Mouse (Mus musculus): ENCODE measurements at regions not wholly inside any gene's neighbourhood (a gene's known extent, or its start where the extent isn't known, plus 50 kb on each side); places are given as distances from the start of the nearest gene placed in this dataset.
A peak's percentile ranks its signal among the peaks of the same experiment; 100 is the strongest.
"Not testable (repeated sequence)": the region's sequence is repeated elsewhere in the genome, so short reads cannot be mapped to it uniquely, and the experiment has no call there.

DNA sequence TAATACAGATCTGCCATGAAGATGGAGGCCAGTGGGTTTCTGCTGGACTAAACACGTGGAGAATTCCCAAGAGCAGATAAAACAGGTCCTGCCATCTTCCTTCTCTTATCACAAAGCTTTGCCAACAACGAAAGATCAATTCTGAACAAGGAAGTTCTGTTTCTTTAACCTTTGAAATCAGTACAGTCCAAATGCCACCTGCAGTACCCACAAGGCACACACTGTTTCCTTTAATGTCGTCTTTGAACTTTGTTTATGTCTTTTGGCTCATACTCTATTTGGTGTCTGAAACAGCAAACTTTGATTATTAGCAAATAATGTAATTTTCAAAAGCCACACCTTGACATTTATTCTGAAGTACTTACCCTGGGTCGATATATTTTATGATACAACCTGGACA is 536.5 kb downstream of the Bckdhb start:
- DNase-seq: no peak
- Histone ChIP-seq H3K4me3 (no peak overlapping the region), H3K27ac (no peak overlapping the region)
- TF ChIP-seq CTCF (IDR thresholded peaks at IDR 0.05): no peak
- intact Hi-C loops (cut with DNase I): no loop called here

DNA sequence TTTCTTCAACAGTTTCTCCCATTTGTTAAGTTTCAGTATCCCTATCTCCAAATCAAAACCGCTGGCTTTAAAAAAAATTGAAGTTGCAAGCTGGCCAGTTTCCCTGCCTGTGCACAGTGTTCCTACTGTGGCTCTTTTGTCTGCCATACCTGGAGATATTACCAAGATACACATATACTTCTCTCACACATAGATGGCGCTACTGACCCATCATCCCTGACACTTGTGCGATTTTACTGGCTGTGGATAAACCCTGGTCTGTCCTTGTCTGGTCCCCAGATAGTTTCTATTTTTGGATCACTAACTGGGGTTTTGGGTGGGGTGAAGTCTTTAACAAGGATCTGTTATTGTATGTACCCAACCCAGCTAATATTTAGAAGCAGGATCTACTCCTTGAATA is 541.8 kb downstream of the Bckdhb start:
- intact Hi-C loops (cut with DNase I): loop anchor here (5.0 kb wide), 1 partner anchor 861 kb away; the partner anchor contains the start of gene Tent5a
- TF ChIP-seq CTCF (IDR thresholded peaks at IDR 0.05): peak; percentile 51
- peak; percentile 23 for DNase-seq
- H3K4me3 ChIP-seq: no peak overlapping the region
- no peak overlapping the region for H3K27ac ChIP-seq

DNA sequence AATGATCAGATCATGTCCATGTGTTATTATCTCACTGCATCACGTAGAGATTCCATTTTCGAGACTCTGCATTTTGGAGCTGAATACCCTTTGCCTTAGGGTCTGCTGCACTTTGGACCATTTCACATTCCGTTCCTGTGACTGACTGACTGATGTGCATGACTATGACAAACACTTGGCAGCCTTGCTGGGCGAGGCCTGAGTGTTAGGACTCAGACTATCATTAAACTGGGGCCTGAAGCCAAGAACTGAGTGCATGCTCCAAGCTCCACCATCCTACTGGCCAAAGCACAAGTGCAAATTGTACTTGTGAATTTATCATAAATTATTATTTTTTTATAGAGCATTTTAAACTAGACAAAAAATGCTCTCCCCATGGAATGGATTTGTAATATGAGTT is 547.8 kb downstream of the Bckdhb start:
- intact Hi-C loops (cut with DNase I): no loop called here
- H3K27ac ChIP-seq: no peak overlapping the region
- DNase-seq: peak; percentile 68
- TF ChIP-seq CTCF (IDR thresholded peaks at IDR 0.05): no peak
- H3K4me3 ChIP-seq: no peak overlapping the region

DNA sequence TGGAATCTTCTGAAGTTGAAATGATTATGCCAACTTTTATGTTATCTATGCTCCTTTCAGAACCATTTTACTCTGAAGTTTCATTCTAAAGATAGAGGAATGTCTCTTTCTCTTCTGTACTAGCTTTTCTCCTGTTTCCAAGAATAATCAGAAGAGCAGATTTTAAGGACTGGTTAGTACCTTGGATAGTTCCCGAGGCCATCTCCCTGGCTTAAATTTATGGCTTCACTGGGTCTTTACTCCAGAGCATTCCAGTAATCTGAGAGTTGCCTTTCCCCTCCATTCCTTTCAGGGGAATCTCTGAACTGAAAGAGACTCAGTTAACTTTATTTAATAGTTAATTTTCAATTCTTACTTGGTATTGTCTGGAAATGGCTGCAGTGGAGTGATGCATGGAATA is 551.0 kb downstream of the Bckdhb start:
- intact Hi-C loops (cut with DNase I): no loop called here
- no peak for TF ChIP-seq CTCF (IDR thresholded peaks at IDR 0.05)
- no peak overlapping the region for H3K27ac ChIP-seq
- H3K4me3 ChIP-seq: no peak overlapping the region
- no peak for DNase-seq

DNA sequence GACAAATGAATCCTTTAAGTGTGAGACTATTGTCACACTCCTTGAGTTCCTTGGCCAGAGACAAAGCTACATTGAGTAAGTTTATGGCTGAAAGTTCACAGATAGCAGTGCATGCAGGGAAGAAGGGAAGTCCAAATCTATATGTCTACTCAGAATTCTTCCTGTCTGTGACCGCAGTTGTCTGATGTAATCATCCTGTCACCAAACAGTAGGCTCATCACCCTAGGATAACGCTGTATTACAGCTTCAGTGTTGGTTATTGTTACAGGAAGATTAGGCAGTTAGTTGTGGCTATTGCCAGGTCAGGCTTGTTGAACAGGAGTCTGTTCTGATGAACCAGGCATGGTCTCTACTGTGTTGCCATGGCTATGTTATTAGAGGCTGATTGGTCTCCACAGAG is 574.6 kb downstream of the Bckdhb start:
- Histone ChIP-seq H3K4me3 (no peak overlapping the region), H3K27ac (no peak overlapping the region)
- no peak for TF ChIP-seq CTCF (IDR thresholded peaks at IDR 0.05)
- intact Hi-C loops (cut with DNase I): no loop called here
- no peak for DNase-seq

DNA sequence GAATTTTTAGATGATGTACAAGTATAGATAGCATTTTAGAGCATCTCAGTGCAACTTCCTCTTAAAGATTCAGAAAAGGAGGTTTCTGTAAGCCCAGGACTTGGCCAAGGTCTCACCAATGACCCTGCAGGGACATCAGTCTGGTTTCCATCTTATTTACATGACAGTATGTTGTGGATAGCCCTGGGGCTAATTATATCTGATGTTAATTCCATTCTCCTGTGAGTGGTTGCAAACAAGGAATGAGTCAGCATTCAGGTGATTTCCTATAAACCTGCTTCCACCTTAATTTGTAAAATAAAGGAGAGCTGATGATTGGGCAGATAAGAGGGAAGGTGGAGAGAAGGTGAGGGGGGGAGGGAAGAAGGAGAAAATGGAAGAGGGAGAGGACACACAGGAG is 578.0 kb downstream of the Bckdhb start:
- DNase-seq; intact Hi-C loops (cut with DNase I); H3K4me3 ChIP-seq; H3K27ac ChIP-seq: not testable (repeated sequence)

DNA sequence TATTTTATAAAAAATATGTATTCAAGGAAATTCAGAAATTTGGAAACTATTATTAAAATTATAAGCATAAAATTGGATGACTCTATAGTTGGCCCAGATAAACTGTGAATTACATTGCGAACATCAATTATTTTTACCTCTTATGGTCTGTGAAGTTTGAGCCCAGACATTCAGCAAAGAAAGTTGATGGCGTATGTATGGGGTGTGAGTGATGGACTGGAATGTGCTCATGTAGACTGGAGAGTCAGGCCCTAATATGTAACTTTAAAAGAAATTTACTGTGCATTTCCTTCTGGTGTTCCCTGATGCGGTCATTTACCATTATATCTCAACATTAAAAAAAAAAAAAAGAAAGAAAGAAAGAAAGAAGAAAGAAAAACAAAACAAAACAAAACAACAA is 592.1 kb downstream of the Bckdhb start:
- DNase-seq: no peak
- no peak for TF ChIP-seq CTCF (IDR thresholded peaks at IDR 0.05)
- intact Hi-C loops (cut with DNase I): no loop called here
- H3K27ac ChIP-seq: no peak overlapping the region
- no peak overlapping the region for H3K4me3 ChIP-seq

DNA sequence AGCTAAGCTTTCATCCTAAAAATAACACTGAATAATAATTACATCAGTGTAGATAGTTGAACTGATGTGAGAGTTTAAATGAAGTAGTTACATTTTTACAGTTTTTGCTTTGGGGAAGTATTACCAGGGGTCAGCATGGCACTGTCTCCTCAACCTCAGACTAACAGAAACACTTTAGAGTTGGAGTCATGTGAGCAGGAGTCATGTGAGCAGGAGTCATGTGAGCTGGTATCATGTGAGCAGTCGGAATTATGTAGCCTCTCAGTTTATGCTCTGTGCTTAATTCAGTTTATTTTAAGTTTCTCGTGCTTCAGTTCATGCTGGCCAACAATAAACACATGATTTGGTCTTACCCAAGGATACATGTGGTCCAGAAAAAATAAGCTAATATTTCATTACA is 620.5 kb downstream of the Bckdhb start:
- intact Hi-C loops (cut with DNase I): no loop called here
- no peak for DNase-seq
- H3K27ac ChIP-seq: no peak overlapping the region
- TF ChIP-seq CTCF (IDR thresholded peaks at IDR 0.05): no peak
- no peak overlapping the region for H3K4me3 ChIP-seq

DNA sequence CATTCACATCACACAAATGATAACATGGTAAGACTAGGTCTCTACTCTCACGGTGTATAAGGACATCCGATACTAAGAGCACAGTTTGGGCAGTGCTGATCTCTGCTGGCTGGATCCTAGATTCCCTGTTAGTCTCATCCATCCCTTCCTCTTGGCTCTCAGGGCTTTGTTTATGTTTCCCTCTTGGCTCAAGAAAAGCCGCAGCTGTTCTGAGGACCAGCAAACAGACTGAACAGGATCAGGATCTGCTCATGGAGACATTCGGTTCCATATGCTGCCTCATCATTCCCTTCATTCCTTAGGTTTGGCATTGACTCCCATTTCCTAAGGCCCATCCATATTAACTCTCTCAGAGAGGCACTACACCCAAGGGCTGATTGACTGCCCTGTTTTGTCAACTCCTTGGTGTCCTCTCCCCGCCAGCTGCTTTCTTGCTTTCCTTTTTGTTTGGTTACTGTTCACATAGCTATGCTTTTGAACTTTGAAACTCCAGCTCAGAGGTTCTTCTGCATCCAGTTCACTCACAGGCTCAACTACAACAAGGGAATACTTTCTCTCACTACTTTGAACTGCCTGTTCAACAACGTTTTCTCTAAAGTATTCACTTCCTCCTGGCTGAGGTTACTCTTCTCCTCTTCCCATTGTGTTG is 623.2 kb downstream of the Bckdhb start:
- H3K27ac ChIP-seq: no peak overlapping the region
- intact Hi-C loops (cut with DNase I): no loop called here
- DNase-seq: no peak
- H3K4me3 ChIP-seq: no peak overlapping the region
- no peak for TF ChIP-seq CTCF (IDR thresholded peaks at IDR 0.05)

DNA sequence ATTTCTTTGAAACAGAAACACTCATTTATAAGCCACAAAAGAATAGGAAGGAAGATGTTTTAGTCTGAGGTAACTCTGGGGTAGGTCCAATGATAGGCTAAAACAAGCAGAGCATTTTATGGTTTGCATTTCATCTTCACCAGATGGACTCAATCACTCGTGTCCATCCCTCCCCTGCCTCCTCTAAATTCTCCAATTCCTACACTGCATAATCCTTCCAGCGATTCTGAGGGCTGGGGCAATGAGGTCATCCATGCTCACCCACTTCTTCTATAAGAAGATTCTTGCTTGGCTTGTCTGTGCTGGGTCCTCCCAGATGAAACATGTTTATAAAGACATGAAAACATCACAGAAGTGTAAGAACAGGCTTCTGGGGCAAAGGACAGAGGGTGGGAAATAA is 630.3 kb downstream of the Bckdhb start:
- H3K27ac ChIP-seq: no peak overlapping the region
- H3K4me3 ChIP-seq: no peak overlapping the region
- intact Hi-C loops (cut with DNase I): no loop called here
- DNase-seq: no peak
- no peak for TF ChIP-seq CTCF (IDR thresholded peaks at IDR 0.05)

DNA sequence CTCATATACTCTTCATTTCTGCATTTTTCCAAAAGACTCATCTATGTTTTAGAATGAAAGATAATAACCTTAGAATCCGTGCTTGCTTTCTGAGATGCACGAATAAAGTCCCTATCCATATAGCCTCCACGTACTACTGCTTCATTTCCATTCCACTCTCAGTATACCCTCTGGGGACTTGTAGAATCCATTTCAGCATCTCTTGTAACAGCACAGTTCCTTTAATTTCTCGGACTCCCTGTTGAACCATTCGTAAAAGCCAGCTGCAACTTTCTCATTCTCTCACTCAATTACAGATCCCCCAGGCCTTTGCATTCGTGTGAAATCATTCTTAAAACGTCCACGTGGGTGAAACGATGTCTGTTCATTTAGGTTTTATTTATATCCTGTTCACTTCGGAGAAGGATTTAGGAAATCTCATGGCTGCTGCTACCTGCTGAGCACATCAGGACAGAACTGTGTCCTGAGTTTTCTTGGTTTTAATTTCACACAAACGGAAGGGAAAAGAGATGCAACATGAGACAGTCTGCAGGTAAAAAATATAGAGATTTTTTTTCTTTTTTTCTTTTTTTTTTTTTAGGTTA is 631.4 kb downstream of the Bckdhb start:
- TF ChIP-seq CTCF (IDR thresholded peaks at IDR 0.05): no peak
- Histone ChIP-seq H3K27ac (no peak overlapping the region), H3K4me3 (no peak overlapping the region)
- no peak for DNase-seq
- intact Hi-C loops (cut with DNase I): no loop called here

DNA sequence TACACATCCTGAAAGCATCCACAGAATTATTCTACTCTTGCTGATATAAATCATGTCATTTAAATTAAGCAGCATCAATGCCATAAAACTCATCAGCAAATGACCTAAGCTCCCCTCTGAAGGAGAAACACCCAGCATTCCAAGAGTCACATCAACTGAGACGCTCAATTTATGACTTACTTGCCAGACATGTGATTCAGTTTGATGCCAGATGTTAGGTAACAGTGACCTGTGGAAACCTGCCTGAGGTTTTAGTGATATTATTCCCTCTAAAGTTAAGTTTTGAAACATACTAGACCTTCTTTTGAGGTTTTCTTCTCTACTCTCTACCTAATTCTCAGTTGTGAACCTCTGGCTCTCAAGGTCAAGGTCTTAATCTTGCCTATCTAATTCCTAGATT is 633.4 kb downstream of the Bckdhb start:
- H3K4me3 ChIP-seq: no peak overlapping the region
- H3K27ac ChIP-seq: no peak overlapping the region
- no peak for TF ChIP-seq CTCF (IDR thresholded peaks at IDR 0.05)
- DNase-seq: no peak
- intact Hi-C loops (cut with DNase I): no loop called here

DNA sequence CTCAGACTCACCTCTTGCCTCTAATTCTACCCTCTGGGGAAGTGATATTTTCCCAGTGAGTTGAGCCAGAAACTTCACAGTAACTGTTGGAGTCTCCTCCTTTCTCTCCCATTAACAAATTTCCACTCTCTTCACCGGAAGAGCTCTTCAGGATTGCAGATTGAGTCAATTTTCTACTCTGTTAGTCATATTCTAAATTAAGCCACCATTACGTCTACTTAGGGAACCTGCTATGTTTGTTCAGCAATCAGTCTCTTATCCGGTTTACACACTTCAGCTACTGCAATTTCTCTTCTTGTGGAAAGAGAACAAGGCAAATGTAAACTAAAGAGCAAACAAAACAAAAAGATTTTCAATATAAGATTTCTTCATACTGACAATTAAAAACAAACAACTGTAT is 644.6 kb downstream of the Bckdhb start:
- Histone ChIP-seq H3K27ac (no peak overlapping the region), H3K4me3 (no peak overlapping the region)
- intact Hi-C loops (cut with DNase I): no loop called here
- no peak for TF ChIP-seq CTCF (IDR thresholded peaks at IDR 0.05)
- no peak for DNase-seq

DNA sequence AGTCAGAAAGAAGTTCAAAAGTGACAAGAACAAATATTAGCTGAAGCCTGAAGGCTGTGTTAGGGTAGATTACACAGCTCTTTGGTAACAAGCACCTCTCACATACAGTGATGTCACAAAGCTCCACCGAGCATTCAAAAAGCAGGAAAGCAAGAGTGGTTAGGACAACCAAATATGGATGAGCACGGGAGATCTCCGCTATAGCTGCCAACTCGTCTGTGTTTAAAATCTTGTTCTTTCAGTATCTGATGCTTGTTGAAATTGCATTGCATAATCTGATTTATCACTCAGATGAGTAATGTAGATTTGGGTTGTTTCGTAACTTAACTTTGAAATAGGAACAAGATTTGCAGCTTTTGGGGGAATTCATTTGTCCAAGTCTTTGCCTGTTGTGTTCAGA is 652.8 kb downstream of the Bckdhb start:
- H3K27ac ChIP-seq: no peak overlapping the region
- intact Hi-C loops (cut with DNase I): no loop called here
- no peak for TF ChIP-seq CTCF (IDR thresholded peaks at IDR 0.05)
- no peak overlapping the region for H3K4me3 ChIP-seq
- DNase-seq: no peak
